Mouse (Mus musculus) brain, embryonic 14.5 days (tissue): Measurements from ENCODE around the gene Dgkz.

Experiments used
- CTCF ChIP-seq: fragments of 200-500 bp; IDR thresholded peaks from 2 replicates; pipeline ENCODE4 v1.5.1; 2012; ENCODE audit warnings: inconsistent platforms, mild to moderate bottlenecking, moderate library complexity, borderline replicate concordance; ENCODE audit not compliant: insufficient read depth, insufficient read length; ENCODE audit errors: extremely low read depth
- POLR2A ChIP-seq: fragments of 200-500 bp; IDR thresholded peaks from 2 replicates; pipeline ENCODE4 v1.6.1; 2012; ENCODE audit warnings: mild to moderate bottlenecking, inconsistent platforms, borderline replicate concordance; ENCODE audit not compliant: poor library complexity, insufficient read depth, insufficient read length, severe bottlenecking; ENCODE audit errors: extremely low read depth

DNA sequence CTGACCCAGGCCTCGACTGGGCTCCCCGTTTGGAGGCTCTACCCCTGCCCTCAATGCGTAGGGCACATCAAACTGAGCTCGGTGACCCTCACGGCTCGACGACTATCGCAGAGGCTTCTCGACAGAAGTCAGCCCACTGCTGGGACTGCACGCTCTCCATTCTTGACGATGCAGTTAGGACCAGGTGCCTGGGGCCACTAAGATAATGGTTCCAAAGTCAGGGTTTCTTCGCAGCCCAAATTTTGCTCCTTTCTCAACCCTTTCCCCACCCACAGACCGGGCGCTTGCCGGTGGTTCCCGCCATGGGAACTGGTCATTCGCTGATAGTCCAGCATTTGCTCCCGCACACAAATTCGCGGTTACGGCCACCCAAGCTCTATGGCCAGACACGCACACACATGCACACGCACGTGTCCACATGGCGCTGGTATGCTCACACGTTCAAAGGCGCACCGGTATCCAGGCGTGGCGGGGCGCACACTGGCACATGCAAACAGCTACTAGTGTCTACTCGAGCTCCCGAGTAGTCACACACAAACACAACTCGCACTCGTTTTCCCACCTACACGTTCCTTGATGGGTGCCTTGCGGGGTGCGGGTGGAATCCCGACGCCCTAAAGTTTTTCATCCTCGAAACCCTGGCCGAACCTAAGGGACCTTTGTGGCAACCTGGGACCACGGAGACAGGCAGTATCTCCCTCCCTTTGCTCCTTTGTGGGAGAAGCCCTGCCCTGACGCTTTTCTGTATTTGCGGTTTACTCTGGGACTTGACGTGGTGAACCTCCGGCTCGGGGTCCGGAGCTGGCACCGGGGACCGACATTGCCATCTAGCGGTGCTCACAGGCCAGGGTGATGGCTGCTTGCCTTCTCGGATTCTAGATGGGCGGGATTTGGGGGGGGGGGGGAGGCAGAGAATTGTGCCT lies 52.0 kb downstream of the Dgkz start:
- TF ChIP-seq POLR2A (no peak), CTCF (peak; percentile 80)
